Mouse (Mus musculus) forebrain, embryonic 14.5 days (tissue): ENCODE data around the gene Zan. TPM values are rescaled to one million over a fixed set of nuclear protein-coding genes. Genes with fewer than 3 reads are reported as not detected.
A peak's percentile ranks its signal among the peaks of the same experiment; 100 is the strongest.

Source experiments
- ATAC-seq: fragments of 200-750 bp; cut with Nextera tagmentation; 2 replicates; pipeline ENCODE4 v1.8.0; 2017; ENCODE audit warnings: mild to moderate bottlenecking, moderate library complexity
- DNase-seq: peaks from one replicate; pipeline ENCODE4 v3.0.0-alpha.2; 2015; ENCODE audit warnings: low spot score
- H3K27ac ChIP-seq: fragments of 300-500 bp; sonication (generic); 2 replicates; pipeline ENCODE4 v1.5.1; 2014; ENCODE audit warnings: low read depth, mild to moderate bottlenecking, control low read depth, low read length, moderate library complexity
- H3K27me3 ChIP-seq: fragments of 300-500 bp; sonication (generic); replicated peaks from 2 replicates; pipeline ENCODE4 v1.6.1; 2014; ENCODE audit warnings: low read length, control low read depth, mixed read lengths; ENCODE audit not compliant: control insufficient read depth, insufficient read depth
- H3K36me3 ChIP-seq: fragments of 300-500 bp; sonication (generic); 2 replicates; pipeline ENCODE4 v1.6.1; 2014; ENCODE audit warnings: low read length, control low read depth; ENCODE audit not compliant: control insufficient read depth, insufficient read depth
- H3K4me1 ChIP-seq: fragments of 300-500 bp; sonication (generic); 2 replicates; pipeline ENCODE4 v1.6.1; 2014; ENCODE audit warnings: antibody characterized with exemption, low read length, control low read depth; ENCODE audit not compliant: control insufficient read depth, insufficient read depth
- H3K4me2 ChIP-seq: fragments of 300-500 bp; sonication (generic); 2 replicates; pipeline ENCODE4 v1.6.1; 2014; ENCODE audit warnings: mild to moderate bottlenecking, control low read depth, low read length
- H3K4me3 ChIP-seq: fragments of 300-500 bp; sonication (generic); 2 replicates; pipeline ENCODE4 v1.5.1; 2014; ENCODE audit warnings: low read depth, low read length, control low read depth
- H3K9ac ChIP-seq: fragments of 300-500 bp; sonication (generic); 2 replicates; pipeline ENCODE4 v1.6.1; 2014; ENCODE audit warnings: mild to moderate bottlenecking, low read length, control low read depth, moderate library complexity
- H3K9me3 ChIP-seq: fragments of 300-500 bp; sonication (generic); replicated peaks from 2 replicates; pipeline ENCODE4 v1.6.1; 2016; ENCODE audit warnings: low read length, control low read depth, mixed read lengths; ENCODE audit not compliant: control insufficient read depth
- WGBS: fragments of 180-500 bp; shearing (Covaris S2); extraction: QIAGEN DNeasy Blood & Tissue Kit; methylation state at CpG from one replicate; pipeline ENCODE4 v1.1.7; 2014; 5-methylcytosine and 5-hydroxymethylcytosine counted together
- polyA plus RNA-seq: library from polyadenylated mRNA; unstranded; fragments of >200 nt; fragmentation: Nextera tagmentation; extraction: Ambion mirVana; gene quantifications from 2 replicates; pipeline ENCODE4 v1.2.1, GENCODE M21; 2014

Gene Zan
- polyA plus RNA-seq, 1 experiment from 2014 or later, result 0.04 TPM

GRCm38 (mm10) chr5:137377176-137377575, 99.7 kb downstream of the Zan start:
- 50% methylated on average over 10 of the region's 11 CpGs for WGBS
- peak; percentile 8 for DNase-seq
- ATAC-seq, result no peak

GRCm38 (mm10) chr5:137376722-137377121, 100.1 kb downstream of the Zan start:
- Histone ChIP-seq H3K27me3 (no peaks in the 10 kb centered on the region), H3K27ac (no peak overlapping the region), H3K4me2 (no peak overlapping the region), H3K9me3 (no peaks in the 10 kb centered on the region), H3K4me1 (no peaks in the 10 kb centered on the region), H3K4me3 (no peak overlapping the region), H3K36me3 (peaks cover 30% of the 10 kb centered on the region), H3K9ac (no peak overlapping the region)
- 54% methylated on average over 9 of the region's 9 CpGs for WGBS
- ATAC-seq, result no peak
- DNase-seq, result peak; percentile 23

More at GRCm38 (mm10) chr5:137377176-137377575, 99.7 kb downstream of the Zan start:
- Histone ChIP-seq H3K4me3 (no peak overlapping the region), H3K27me3 (no peaks in the 10 kb centered on the region), H3K4me1 (no peaks in the 10 kb centered on the region), H3K9me3 (no peaks in the 10 kb centered on the region), H3K27ac (no peak overlapping the region), H3K4me2 (no peak overlapping the region), H3K36me3 (peaks cover 26% of the 10 kb centered on the region), H3K9ac (no peak overlapping the region)

GRCm38 (mm10) chr5:137376198-137376597, 100.7 kb downstream of the Zan start:
- Histone ChIP-seq H3K27ac (no peak overlapping the region), H3K27me3 (no peaks in the 10 kb centered on the region), H3K36me3 (peaks cover 33% of the 10 kb centered on the region), H3K4me2 (no peak overlapping the region), H3K9ac (no peak overlapping the region), H3K4me3 (no peak overlapping the region), H3K9me3 (no peaks in the 10 kb centered on the region), H3K4me1 (no peaks in the 10 kb centered on the region)
- WGBS, result 48% methylated on average over 7 of the region's 7 CpGs
- ATAC-seq, result no peak
- DNase-seq, result peak; percentile 51

- H3K36me3 ChIP-seq, result peaks cover 39% of the 10 kb centered on the region
- no peak for DNase-seq
Observed at GRCm38 (mm10) chr5:137375627-137376026, 101.2 kb downstream of the Zan start.

GRCm38 (mm10) chr5:137374521-137375080, 102.3 kb downstream of the Zan start:
- Histone ChIP-seq H3K9ac (no peak overlapping the region), H3K9me3 (no peaks in the 10 kb centered on the region), H3K4me2 (no peak overlapping the region), H3K4me1 (no peaks in the 10 kb centered on the region), H3K4me3 (no peak overlapping the region), H3K27ac (no peak overlapping the region), H3K36me3 (peaks cover 48% of the 10 kb centered on the region), H3K27me3 (no peaks in the 10 kb centered on the region)
- DNase-seq (no peak), ATAC-seq (no peak)
- 75% methylated on average over 4 of the region's 4 CpGs for WGBS

More at GRCm38 (mm10) chr5:137375627-137376026, 101.2 kb downstream of the Zan start:
- Histone ChIP-seq H3K27ac (no peak overlapping the region), H3K4me3 (no peak overlapping the region), H3K9me3 (no peaks in the 10 kb centered on the region), H3K9ac (no peak overlapping the region), H3K4me2 (no peak overlapping the region), H3K27me3 (no peaks in the 10 kb centered on the region), H3K4me1 (no peaks in the 10 kb centered on the region)
- 48% methylated on average over 2 of the region's 2 CpGs for WGBS
- no peak for ATAC-seq

- Histone ChIP-seq H3K27me3 (no peaks in the 10 kb centered on the region), H3K4me2 (no peak overlapping the region), H3K36me3 (peaks cover 57% of the 10 kb centered on the region), H3K4me3 (no peak overlapping the region), H3K27ac (no peak overlapping the region), H3K4me1 (no peaks in the 10 kb centered on the region), H3K9ac (no peak overlapping the region), H3K9me3 (no peaks in the 10 kb centered on the region)
- 89% methylated on average over 12 of the region's 12 CpGs for WGBS
- DNase-seq (no peak), ATAC-seq (no peak)
Observed at GRCm38 (mm10) chr5:137373371-137373950, 103.4 kb downstream of the Zan start.

GRCm38 (mm10) chr5:137369665-137370064, 107.2 kb downstream of the Zan start:
- peaks cover 91% of the 10 kb centered on the region for H3K36me3 ChIP-seq
- 97% methylated on average over 10 of the region's 11 CpGs for WGBS
- H3K4me3 ChIP-seq, result no peak overlapping the region
- ATAC-seq (no peak), DNase-seq (no peak)
- no peak overlapping the region for H3K27ac ChIP-seq
- H3K9me3 ChIP-seq, result no peaks in the 10 kb centered on the region
- H3K9ac ChIP-seq, result no peak overlapping the region
- no peaks in the 10 kb centered on the region for H3K4me1 ChIP-seq
- H3K4me2 ChIP-seq, result no peak overlapping the region
- H3K27me3 ChIP-seq, result no peaks in the 10 kb centered on the region

- Histone ChIP-seq H3K9me3 (no peaks in the 10 kb centered on the region), H3K4me2 (no peak overlapping the region), H3K27me3 (no peaks in the 10 kb centered on the region), H3K27ac (no peak overlapping the region), H3K4me1 (no peaks in the 10 kb centered on the region), H3K4me3 (no peak overlapping the region), H3K36me3 (peaks cover 77% of the 10 kb centered on the region), H3K9ac (no peak overlapping the region)
- ATAC-seq, result no peak
- DNase-seq, result no peak
- 47% methylated on average over 7 of the region's 7 CpGs for WGBS
Observed at GRCm38 (mm10) chr5:137358382-137358781, 118.5 kb downstream of the Zan start.

- H3K4me3 ChIP-seq, result no peak overlapping the region
Observed at GRCm38 (mm10) chr5:137354091-137354490, 122.8 kb downstream of the Zan start.

More at GRCm38 (mm10) chr5:137354091-137354490, 122.8 kb downstream of the Zan start:
- Histone ChIP-seq H3K9me3 (no peaks in the 10 kb centered on the region), H3K36me3 (peaks cover 39% of the 10 kb centered on the region), H3K27ac (no peak overlapping the region), H3K27me3 (no peaks in the 10 kb centered on the region), H3K9ac (no peak overlapping the region), H3K4me1 (peaks cover 14% of the 10 kb centered on the region), H3K4me2 (no peak overlapping the region)
- DNase-seq, result no peak
- no peak for ATAC-seq
- WGBS, result 84% methylated on average over 17 of the region's 17 CpGs
